Mouse (Mus musculus) kidney, postnatal 0 days (tissue): ENCODE measurements around the gene Rplp2. TPM values are rescaled to one million over a fixed set of nuclear protein-coding genes. Genes with fewer than 3 reads are reported as not detected.

Source experiments
- ATAC-seq: fragments of 200-750 bp; cut with Nextera tagmentation; replicated peaks from 2 replicates; pipeline ENCODE4 v1.8.0; 2017; ENCODE audit warnings: low read depth, moderate number of reproducible peaks, moderate TSS enrichment, moderate library complexity; ENCODE audit not compliant: low FRiP score
- DNase-seq: peaks from one replicate; pipeline ENCODE4 v3.0.0-alpha.2; 2016; ENCODE audit warnings: low spot score
- H3K27ac ChIP-seq: fragments of 300-500 bp; sonication (generic); 2 replicates; pipeline ENCODE4 v1.5.1; 2014; ENCODE audit warnings: mild to moderate bottlenecking
- H3K27me3 ChIP-seq: fragments of 300-500 bp; sonication (generic); 2 replicates; pipeline ENCODE4 v1.6.1; 2014; ENCODE audit warnings: low read length, mixed read lengths; ENCODE audit not compliant: insufficient read depth
- H3K36me3 ChIP-seq: fragments of 300-500 bp; sonication (generic); 2 replicates; pipeline ENCODE4 v1.6.1; 2014; ENCODE audit warnings: low read length, mixed read lengths; ENCODE audit not compliant: insufficient read depth
- H3K4me1 ChIP-seq: fragments of 300-500 bp; sonication (generic); replicated peaks from 2 replicates; pipeline ENCODE4 v1.6.1; 2014; ENCODE audit warnings: antibody characterized with exemption, low read length, mixed read lengths; ENCODE audit not compliant: insufficient read depth
- H3K4me2 ChIP-seq: fragments of 300-500 bp; sonication (generic); 2 replicates; pipeline ENCODE4 v1.6.1; 2014; ENCODE audit warnings: mild to moderate bottlenecking, low read length, moderate library complexity, mixed read lengths
- H3K4me3 ChIP-seq: fragments of 300-500 bp; sonication (generic); replicated peaks from 2 replicates; pipeline ENCODE4 v1.5.1; 2014; ENCODE audit warnings: low read depth, low read length
- H3K9ac ChIP-seq: fragments of 300-500 bp; sonication (generic); 2 replicates; pipeline ENCODE4 v1.6.1; 2014; ENCODE audit warnings: low read depth, low read length
- H3K9me3 ChIP-seq: fragments of 300-500 bp; sonication (generic); replicated peaks from 2 replicates; pipeline ENCODE4 v1.6.1; 2016; ENCODE audit warnings: low read length, inconsistent platforms, mixed read lengths
- CTCF ChIP-seq: IDR thresholded peaks from 2 replicates; pipeline ENCODE4 v1.5.1; 2016; ENCODE audit warnings: antibody characterized with exemption, low read depth, mild to moderate bottlenecking, moderate library complexity
- WGBS: fragments of 180-500 bp; shearing (Covaris S2); extraction: QIAGEN DNeasy Blood & Tissue Kit; methylation state at CpG from one replicate; pipeline ENCODE4 v1.1.7; 2014; 5-methylcytosine and 5-hydroxymethylcytosine counted together
- polyA plus RNA-seq: library from polyadenylated mRNA; unstranded; fragments of >200 nt; fragmentation: Nextera tagmentation; extraction: Ambion mirVana; gene quantifications from 2 replicates; pipeline ENCODE4 v1.2.1, GENCODE M21; 2015

Rplp2 gene
- polyA plus RNA-seq, 1 experiment from 2014 or later: 1,595 TPM

- Histone ChIP-seq H3K9ac (no peak overlapping the region), H3K27me3 (no peaks in the 10 kb centered on the region), H3K4me1 (peaks cover 44% of the 10 kb centered on the region), H3K36me3 (peaks cover 23% of the 10 kb centered on the region), H3K9me3 (no peaks in the 10 kb centered on the region), H3K4me3 (no peak overlapping the region), H3K27ac (no peak overlapping the region), H3K4me2 (no peak overlapping the region)
- TF ChIP-seq CTCF: no peak
- DNase-seq: no peak
- WGBS: 69% methylated on average over 6 of the region's 6 CpGs
- no peak for ATAC-seq
Observed at GRCm38 (mm10) chr7:141472763-141473162, 25.6 kb downstream of the Rplp2 start.

GRCm38 (mm10) chr7:141474160-141474559 lies 27.0 kb downstream of the Rplp2 start:
- Histone ChIP-seq H3K4me1 (peaks cover 33% of the 10 kb centered on the region), H3K27ac (no peak overlapping the region), H3K36me3 (peaks cover 23% of the 10 kb centered on the region), H3K4me2 (peak overlapping the region; percentile 97), H3K27me3 (no peaks in the 10 kb centered on the region), H3K4me3 (peak overlapping the region; percentile 77), H3K9ac (peak overlapping the region; percentile 88), H3K9me3 (no peaks in the 10 kb centered on the region)
- WGBS: 7% methylated on average over 5 of the region's 5 CpGs
- ATAC-seq: no peak
- no peak for DNase-seq
- TF ChIP-seq CTCF: no peak

GRCm38 (mm10) chr7:141475011-141475804 lies 28.0 kb downstream of the Rplp2 start, which contains the start of the genes Polr2l and Tspan4:
Gene Polr2l, minus strand, starts transcription at chr7:141475132.
Gene Tspan4, plus strand, starts transcription at chr7:141475240.
- peaks cover 23% of the 10 kb centered on the region for H3K4me1 ChIP-seq
- peak within 1 kb of the TSS; percentile 88 for H3K9ac ChIP-seq
- no peaks in the 10 kb centered on the region for H3K27me3 ChIP-seq
- H3K4me3 ChIP-seq: peak within 1 kb of the TSS; percentile 77
- H3K36me3 ChIP-seq: peaks cover 17% of the 10 kb centered on the region
- H3K27ac ChIP-seq: peak within 1 kb of the TSS; percentile 96
- TF ChIP-seq CTCF: no peak
- WGBS: under 1% methylated on average over 83 of the region's 87 CpGs
- ATAC-seq (peak; percentile 31), DNase-seq (peak; percentile 86)
- H3K4me2 ChIP-seq: peak within 1 kb of the TSS; percentile 97
- no peaks in the 10 kb centered on the region for H3K9me3 ChIP-seq

DNA sequence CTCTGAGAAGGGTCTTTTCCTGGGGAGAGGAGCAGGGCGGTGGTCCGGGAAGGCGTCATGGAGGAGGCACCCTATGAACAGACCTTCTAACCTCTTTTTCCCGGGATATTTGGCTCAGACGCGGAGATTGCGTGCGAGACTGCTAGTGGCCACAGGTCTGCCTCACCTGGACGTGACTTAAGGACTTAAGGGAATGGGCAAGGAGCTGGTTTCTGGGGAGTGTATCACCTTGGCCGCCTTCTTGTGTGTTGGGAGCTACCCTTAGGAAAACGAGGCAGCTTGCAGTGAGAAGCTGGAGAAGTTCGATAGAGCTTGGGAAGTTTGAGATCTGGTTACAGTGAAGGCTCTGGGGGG lies 28.6 kb downstream of the Rplp2 start:
- peak; percentile 35 for DNase-seq
- ATAC-seq: 0 out of 2 replicates have a peak, but pooled peaks have one; percentile 0

DNA sequence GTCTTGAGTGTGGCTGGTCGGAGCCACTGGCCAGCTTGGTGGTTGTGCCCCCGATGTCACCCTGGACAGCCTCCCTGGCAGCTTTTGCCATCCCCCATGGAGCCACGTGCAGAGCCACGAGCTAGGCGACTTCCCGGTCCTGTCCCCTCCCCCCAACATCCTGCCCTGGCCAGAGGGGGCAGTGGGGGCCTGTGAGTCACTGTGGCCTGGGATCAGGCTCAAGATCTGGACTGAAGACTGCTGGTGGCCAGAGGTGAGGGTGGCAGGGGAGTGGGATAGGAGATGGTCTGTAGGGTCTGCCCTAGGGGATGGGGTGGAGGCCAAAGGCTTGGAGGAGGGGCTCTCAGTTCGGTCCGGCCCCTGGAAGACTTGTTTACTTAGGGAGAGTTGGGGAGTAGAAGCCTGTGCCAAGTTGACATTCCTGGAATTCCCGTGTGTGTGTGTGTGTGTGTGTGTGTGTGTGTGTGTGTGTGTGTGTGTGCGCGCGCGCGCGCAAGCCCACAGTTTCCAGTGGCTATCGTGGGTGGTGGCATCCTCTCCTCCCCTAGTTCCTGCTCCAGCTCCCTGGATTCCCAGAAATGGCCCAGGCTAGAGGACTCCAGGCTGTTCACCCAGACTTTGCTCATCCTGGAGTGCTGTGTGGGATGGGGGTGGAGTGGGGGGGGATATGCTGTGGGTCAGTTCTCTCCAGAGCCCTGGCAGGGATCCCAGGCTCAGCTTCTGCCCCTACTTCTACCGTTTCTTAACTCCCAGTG lies 29.2 kb downstream of the Rplp2 start:
- TF ChIP-seq CTCF: peak; percentile 59
- 0% methylated on average over 17 of the region's 17 CpGs for WGBS
- peak; percentile 76 for ATAC-seq

More for the DNA sequence above, 28.6 kb downstream of the Rplp2 start:
- TF ChIP-seq CTCF: no peak
- Histone ChIP-seq H3K27ac (peak overlapping the region; percentile 96), H3K9ac (peak overlapping the region; percentile 88), H3K4me2 (peak overlapping the region; percentile 97), H3K4me3 (peak overlapping the region; percentile 77), H3K27me3 (no peaks in the 10 kb centered on the region), H3K36me3 (peaks cover 11% of the 10 kb centered on the region), H3K9me3 (no peaks in the 10 kb centered on the region), H3K4me1 (peaks cover 19% of the 10 kb centered on the region)
- WGBS: 2% methylated on average over 12 of the region's 12 CpGs

DNA sequence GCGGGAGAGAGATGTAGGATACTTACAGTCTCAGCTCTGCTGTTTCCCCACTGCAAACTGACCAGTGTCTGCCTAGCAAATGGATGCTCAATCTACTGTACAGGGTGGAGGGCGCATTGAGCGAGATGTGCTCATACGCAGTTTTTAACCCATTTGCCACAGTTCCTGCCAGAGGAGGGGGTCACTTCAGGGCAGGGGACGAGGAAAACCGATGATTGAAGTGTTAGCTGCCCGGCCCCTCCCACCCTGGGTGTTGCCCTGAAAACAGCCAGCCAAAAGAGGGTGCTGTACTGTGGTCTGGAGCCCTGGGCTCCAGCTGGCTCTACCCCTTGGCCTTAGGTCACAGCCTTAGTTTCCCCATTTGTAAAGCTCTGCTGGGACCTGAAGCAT lies 29.8 kb downstream of the Rplp2 start:
- Histone ChIP-seq H3K4me1 (peaks cover 30% of the 10 kb centered on the region), H3K36me3 (0 out of 2 replicates have a peak, but pooled peaks cover 2% of the 10 kb centered on the region), H3K4me3 (peak overlapping the region; percentile 77; the same call in 1 of the 2 replicates), H3K27ac (peak overlapping the region; percentile 96), H3K27me3 (no peaks in the 10 kb centered on the region), H3K9ac (peak overlapping the region; percentile 88), H3K4me2 (peak overlapping the region; percentile 97), H3K9me3 (no peaks in the 10 kb centered on the region)
- peak; percentile 20; the same call in 1 of the 2 replicates for TF ChIP-seq CTCF
- 5% methylated on average over 7 of the region's 7 CpGs for WGBS
- ATAC-seq (no peak; the same call in 1 of the 2 replicates), DNase-seq (no peak)

More for the DNA sequence above, 29.2 kb downstream of the Rplp2 start:
- peaks cover 5% of the 10 kb centered on the region; the same call in 1 of the 2 replicates for H3K36me3 ChIP-seq
- DNase-seq: peak; percentile 92
- H3K4me2 ChIP-seq: peak overlapping the region; percentile 97
- peak overlapping the region; percentile 88 for H3K9ac ChIP-seq
- H3K27me3 ChIP-seq: no peaks in the 10 kb centered on the region
- H3K9me3 ChIP-seq: no peaks in the 10 kb centered on the region
- H3K4me1 ChIP-seq: peaks cover 25% of the 10 kb centered on the region
- H3K4me3 ChIP-seq: peak overlapping the region; percentile 77
- H3K27ac ChIP-seq: peak overlapping the region; percentile 96
